Comparison of ENCODE assay signal across 29 mouse cellular contexts in genomic region chr3:17014184-17015048, GRCm38 (mm10).
DNase-seq lines count a peak whose midpoint lies in the region; ATAC-seq lines count a peak whose summit lies in the region.
"Had no signal": no experiment of that assay in that cellular context is flagged by ENCODE, and none has a peak within 500 bp of the region (broad histone marks: within the 10 kb centered on the region; RNA-seq: fewer than 3 reads in every experiment).

No protein-coding gene starts in this region.

- H3K9me3 ChIP-seq in forebrain, embryonic 14.5 days (replicated peaks; ENCODE audit: control insufficient read depth, low read length) = no peaks in the 10 kb centered on the region
- no peaks in the 10 kb centered on the region for H3K9me3 ChIP-seq in forebrain, embryonic 15.5 days
- H3K9me3 ChIP-seq in hindbrain, embryonic 15.5 days = no peaks in the 10 kb centered on the region
- no peaks in the 10 kb centered on the region for H3K9me3 ChIP-seq in hindbrain, embryonic 11.5 days (ENCODE audit: control insufficient read depth, low read length)
- no peaks in the 10 kb centered on the region for H3K9me3 ChIP-seq in midbrain, embryonic 15.5 days
- H3K9me3 ChIP-seq: embryonic facial prominence, embryonic 12.5 days; heart, embryonic 12.5 days; limb, embryonic 13.5 days; lung, embryonic 15.5 days had no signal

- no peaks in the 10 kb centered on the region for H3K4me1 ChIP-seq in forebrain, embryonic 14.5 days (ENCODE audit: control insufficient read depth, insufficient read depth, low read length)
- H3K4me1 ChIP-seq in forebrain, embryonic 15.5 days = peaks cover 3% of the 10 kb centered on the region; the same call in 1 of the 2 replicates
- H3K4me1 ChIP-seq in hindbrain, embryonic 15.5 days (replicated peaks) = no peaks in the 10 kb centered on the region
- H3K4me1 ChIP-seq in hindbrain, embryonic 11.5 days (replicated peaks; ENCODE audit: control insufficient read depth, insufficient read depth, low read length) = no peaks in the 10 kb centered on the region
- peaks cover 7% of the 10 kb centered on the region for H3K4me1 ChIP-seq in midbrain, embryonic 15.5 days
- H3K4me1 ChIP-seq: embryonic facial prominence, embryonic 12.5 days; heart, embryonic 12.5 days; limb, embryonic 13.5 days; lung, embryonic 15.5 days had no signal

- ATAC-seq in forebrain, embryonic 14.5 days = peak; percentile 42; the same call in 1 of the 2 replicates
- ATAC-seq in forebrain, embryonic 15.5 days (replicated peaks) = no peak
- ATAC-seq in hindbrain, embryonic 15.5 days (ENCODE audit: low FRiP score, low read depth) = 0 out of 2 replicates have a peak, but pooled peaks have one; percentile 48
- ATAC-seq in hindbrain, embryonic 11.5 days (ENCODE audit: low FRiP score) = no peak
- peak; percentile 92 for ATAC-seq in midbrain, embryonic 15.5 days (replicated peaks)
- ATAC-seq in granulocyte monocyte progenitor cell, adult 5-6 weeks (replicated peaks; ENCODE audit: poor library complexity, severe bottlenecking) = no peak

- no peak overlapping the region for H3K27ac ChIP-seq in forebrain, embryonic 14.5 days (ENCODE audit: low read depth, low read length)
- no peak overlapping the region; the same call in 1 of the 2 replicates for H3K27ac ChIP-seq in forebrain, embryonic 15.5 days (replicated peaks)
- peak overlapping the region; percentile 63 for H3K27ac ChIP-seq in hindbrain, embryonic 15.5 days (replicated peaks)
- no peak overlapping the region for H3K27ac ChIP-seq in hindbrain, embryonic 11.5 days (ENCODE audit: low read depth, low read length)
- H3K27ac ChIP-seq in midbrain, embryonic 15.5 days = peak overlapping the region; percentile 71
- H3K27ac ChIP-seq: embryonic facial prominence, embryonic 12.5 days; gastrocnemius, adult 2 months; heart, adult 2 months; limb, embryonic 13.5 days; lung, embryonic 15.5 days; stomach, postnatal 0 days had no signal

- H3K9ac ChIP-seq in forebrain, embryonic 14.5 days (ENCODE audit: low read length) = no peak overlapping the region
- H3K9ac ChIP-seq in forebrain, embryonic 15.5 days (replicated peaks) = no peak overlapping the region
- H3K9ac ChIP-seq in hindbrain, embryonic 15.5 days = no peak overlapping the region
- H3K9ac ChIP-seq in hindbrain, embryonic 11.5 days (ENCODE audit: low read depth, low read length) = no peak overlapping the region
- H3K9ac ChIP-seq in midbrain, embryonic 15.5 days = no peak overlapping the region
- H3K9ac ChIP-seq: embryonic facial prominence, embryonic 12.5 days; heart, embryonic 12.5 days; limb, embryonic 13.5 days; lung, embryonic 15.5 days had no signal

- no peak overlapping the region for H3K4me2 ChIP-seq in forebrain, embryonic 14.5 days (ENCODE audit: low read length)
- no peak overlapping the region for H3K4me2 ChIP-seq in forebrain, embryonic 15.5 days (replicated peaks)
- 0 out of 2 replicates have a peak overlapping the region, but pooled peaks have one; percentile 13 for H3K4me2 ChIP-seq in hindbrain, embryonic 15.5 days
- no peak overlapping the region for H3K4me2 ChIP-seq in hindbrain, embryonic 11.5 days (replicated peaks; ENCODE audit: low read depth, low read length)
- H3K4me2 ChIP-seq in midbrain, embryonic 15.5 days = peak overlapping the region; percentile 1; the same call in 1 of the 2 replicates
- H3K4me2 ChIP-seq: embryonic facial prominence, embryonic 12.5 days; heart, embryonic 12.5 days; limb, embryonic 13.5 days; liver, embryonic 11.5 days; lung, embryonic 15.5 days had no signal

- no peaks in the 10 kb centered on the region for H3K36me3 ChIP-seq in forebrain, embryonic 14.5 days (ENCODE audit: control insufficient read depth, insufficient read depth, low read length)
- H3K36me3 ChIP-seq in forebrain, embryonic 15.5 days = no peaks in the 10 kb centered on the region
- H3K36me3 ChIP-seq in hindbrain, embryonic 15.5 days = no peaks in the 10 kb centered on the region
- no peaks in the 10 kb centered on the region for H3K36me3 ChIP-seq in hindbrain, embryonic 11.5 days (ENCODE audit: control insufficient read depth, insufficient read depth, low read length)
- no peaks in the 10 kb centered on the region for H3K36me3 ChIP-seq in midbrain, embryonic 15.5 days (replicated peaks)
- H3K36me3 ChIP-seq: embryonic facial prominence, embryonic 12.5 days; heart, embryonic 12.5 days; limb, embryonic 13.5 days; lung, embryonic 15.5 days had no signal

- peak; percentile 43 for DNase-seq in forebrain, embryonic 14.5 days (ENCODE audit: low spot score)
- no peak for DNase-seq in hindbrain, embryonic 11.5 days (ENCODE audit: low spot score)
- DNase-seq in brain, adult 2 months (ENCODE audit: low read depth, low spot score) = peak; percentile 25
- DNase-seq in lung, postnatal 10 days = no peak
- DNase-seq: adrenal gland, postnatal 10 days; cerebellum, adult 11-12 months; cerebellum, adult 9-11 months; embryo, embryonic 11 days; gastrocnemius, adult 2 months; gastrocnemius, postnatal 36 days; heart, adult 2 months; heart, postnatal 4 days; kidney, adult 2 months; kidney, postnatal 36 days; lung, postnatal 36 days; spleen, adult 18-20 months; thymus, adult 18-20 months; thymus, postnatal 25 days had no signal

- WGBS in forebrain, embryonic 14.5 days = 81% methylated on average over 4 of the region's 4 CpGs
- 80% methylated on average over 4 of the region's 4 CpGs for WGBS in forebrain, embryonic 15.5 days
- WGBS in hindbrain, embryonic 15.5 days = 69% methylated on average over 4 of the region's 4 CpGs
- whole genome bisulfite sequencing in hindbrain, embryonic 11.5 days = 91% methylated on average over 4 of the region's 4 CpGs
- 52% methylated on average over 4 of the region's 4 CpGs for WGBS in midbrain, embryonic 15.5 days

- no peaks in the 10 kb centered on the region for H3K27me3 ChIP-seq in forebrain, embryonic 14.5 days (replicated peaks; ENCODE audit: control insufficient read depth, insufficient read depth, low read length)
- H3K27me3 ChIP-seq in forebrain, embryonic 15.5 days = no peaks in the 10 kb centered on the region
- no peaks in the 10 kb centered on the region for H3K27me3 ChIP-seq in hindbrain, embryonic 15.5 days
- H3K27me3 ChIP-seq in hindbrain, embryonic 11.5 days (ENCODE audit: control insufficient read depth, insufficient read depth, low read length) = no peaks in the 10 kb centered on the region
- H3K27me3 ChIP-seq in midbrain, embryonic 15.5 days (replicated peaks) = no peaks in the 10 kb centered on the region
- H3K27me3 ChIP-seq: CH12.LX; embryonic facial prominence, embryonic 12.5 days; heart, embryonic 12.5 days; limb, embryonic 13.5 days; lung, embryonic 15.5 days had no signal

- no peak overlapping the region for H3K4me3 ChIP-seq in forebrain, embryonic 14.5 days (ENCODE audit: low read depth, low read length)
- H3K4me3 ChIP-seq in forebrain, embryonic 15.5 days = no peak overlapping the region
- no peak overlapping the region for H3K4me3 ChIP-seq in hindbrain, embryonic 15.5 days
- H3K4me3 ChIP-seq in hindbrain, embryonic 11.5 days (ENCODE audit: low read depth, low read length) = no peak overlapping the region
- no peak overlapping the region for H3K4me3 ChIP-seq in midbrain, embryonic 15.5 days
- H3K4me3 ChIP-seq: embryonic facial prominence, embryonic 12.5 days; gastrocnemius, adult 2 months; heart, adult 2 months; heart, embryonic 12.5 days; limb, embryonic 13.5 days; lung, embryonic 15.5 days had no signal

Comparison
In these comparisons a context has a peak if more than half of its experiments do, and no peak if none do; other contexts are left out.
1. ATAC-seq: peak in forebrain, embryonic 14.5 days (single experiment), hindbrain, embryonic 15.5 days (single experiment) and midbrain, embryonic 15.5 days (single experiment); none in forebrain, embryonic 15.5 days (single experiment), hindbrain, embryonic 11.5 days (single experiment) and granulocyte monocyte progenitor cell, adult 5-6 weeks (single experiment).
2. H3K27ac ChIP-seq: peak in hindbrain, embryonic 15.5 days (single experiment) and midbrain, embryonic 15.5 days (single experiment); none in forebrain, embryonic 14.5 days (single experiment), forebrain, embryonic 15.5 days (single experiment) and hindbrain, embryonic 11.5 days (single experiment).
3. H3K4me2 ChIP-seq: peak in hindbrain, embryonic 15.5 days (single experiment) and midbrain, embryonic 15.5 days (single experiment); none in forebrain, embryonic 14.5 days (single experiment), forebrain, embryonic 15.5 days (single experiment) and hindbrain, embryonic 11.5 days (single experiment).
4. DNase-seq: peak in forebrain, embryonic 14.5 days (single experiment) and brain, adult 2 months (single experiment); none in hindbrain, embryonic 11.5 days (single experiment) and lung, postnatal 10 days (single experiment).